Mouse (Mus musculus): Measurements from ENCODE around the gene Timp3.

Gene Timp3

GRCm38 (mm10) chr10:86328691-86329090, 28.5 kb downstream of the Timp3 start:
- DNase-seq (ENCODE audit: low read depth, low spot score): no peak

GRCm38 (mm10) chr10:86329241-86329882, 29.2 kb downstream of the Timp3 start:
- no peak for DNase-seq (ENCODE audit: low read depth, low spot score)

- no peak for DNase-seq (ENCODE audit: low read depth, low spot score)
These were observed 31.0 kb downstream of the Timp3 start for GRCm38 (mm10) chr10:86330993-86331680.

GRCm38 (mm10) chr10:86331681-86332281, 31.6 kb downstream of the Timp3 start:
- no peak for DNase-seq (ENCODE audit: low read depth, low spot score)

GRCm38 (mm10) chr10:86332942-86333341, 32.8 kb downstream of the Timp3 start:
- no peak for DNase-seq (ENCODE audit: low read depth, low spot score)

GRCm38 (mm10) chr10:86334581-86334980, 34.4 kb downstream of the Timp3 start:
- DNase-seq (ENCODE audit: low read depth, low spot score): peak; percentile 43

- no peak for DNase-seq (ENCODE audit: low read depth, low spot score)
These were observed 36.3 kb downstream of the Timp3 start for GRCm38 (mm10) chr10:86336506-86336905.

- no peak for DNase-seq (ENCODE audit: low read depth, low spot score)
These were observed 37.1 kb downstream of the Timp3 start for GRCm38 (mm10) chr10:86337239-86337638.

- DNase-seq (ENCODE audit: low read depth, low spot score): no peak
These were observed 38.0 kb downstream of the Timp3 start for GRCm38 (mm10) chr10:86338121-86338715.

- no peak for DNase-seq (ENCODE audit: low read depth, low spot score)
These were observed 38.9 kb downstream of the Timp3 start for GRCm38 (mm10) chr10:86339121-86339520.

GRCm38 (mm10) chr10:86339649-86340379, 39.6 kb downstream of the Timp3 start:
- no peak for DNase-seq (ENCODE audit: low read depth, low spot score)

GRCm38 (mm10) chr10:86340421-86340820, 40.2 kb downstream of the Timp3 start:
- no peak for DNase-seq (ENCODE audit: low read depth, low spot score)

- DNase-seq (ENCODE audit: low read depth, low spot score): no peak
These were observed 40.9 kb downstream of the Timp3 start for GRCm38 (mm10) chr10:86340991-86341527.

GRCm38 (mm10) chr10:86341589-86341988, 41.4 kb downstream of the Timp3 start:
- peak; percentile 49 for DNase-seq (ENCODE audit: low read depth, low spot score)

GRCm38 (mm10) chr10:86342151-86342550, 42.0 kb downstream of the Timp3 start:
- no peak for DNase-seq (ENCODE audit: low read depth, low spot score)

GRCm38 (mm10) chr10:86342713-86343112, 42.5 kb downstream of the Timp3 start:
- no peak for DNase-seq (ENCODE audit: low read depth, low spot score)

GRCm38 (mm10) chr10:86343362-86343761, 43.2 kb downstream of the Timp3 start:
- DNase-seq (ENCODE audit: low read depth, low spot score): no peak

- DNase-seq (ENCODE audit: low read depth, low spot score): no peak
These were observed 43.8 kb downstream of the Timp3 start for GRCm38 (mm10) chr10:86343931-86344330.

- no peak for DNase-seq (ENCODE audit: low read depth, low spot score)
These were observed 44.5 kb downstream of the Timp3 start for GRCm38 (mm10) chr10:86344654-86345053.

- DNase-seq (ENCODE audit: low read depth, low spot score): no peak
These were observed 45.5 kb downstream of the Timp3 start for GRCm38 (mm10) chr10:86345645-86346044.

- DNase-seq (ENCODE audit: low read depth, low spot score): no peak
These were observed 46.2 kb downstream of the Timp3 start for GRCm38 (mm10) chr10:86346235-86346840.

All from mesoderm, embryonic 11.5 days (tissue).